Mouse (Mus musculus) midbrain, embryonic 16.5 days (tissue): Measurements from ENCODE around the gene Col4a4. TPM values are rescaled to one million over a fixed set of nuclear protein-coding genes. Genes with fewer than 3 reads are reported as not detected.

Experiments used
- ATAC-seq: fragments of 200-750 bp; cut with Nextera tagmentation; 2 replicates; pipeline ENCODE4 v1.8.0; 2017; ENCODE audit warnings: moderate TSS enrichment
- H3K27ac ChIP-seq: fragments of 300-500 bp; sonication (generic); 2 replicates; pipeline ENCODE4 v1.5.1; 2014; ENCODE audit warnings: mild to moderate bottlenecking, low read length, mixed read lengths
- H3K27me3 ChIP-seq: fragments of 300-500 bp; sonication (generic); 2 replicates; pipeline ENCODE4 v1.6.1; 2014; ENCODE audit warnings: low read depth, low read length, mixed read lengths; ENCODE audit not compliant: control insufficient read depth, insufficient read depth
- H3K36me3 ChIP-seq: fragments of 300-500 bp; sonication (generic); 2 replicates; pipeline ENCODE4 v1.6.1; 2014; ENCODE audit warnings: mild to moderate bottlenecking, low read length, moderate library complexity, mixed read lengths; ENCODE audit not compliant: control insufficient read depth, insufficient read depth
- H3K4me1 ChIP-seq: fragments of 300-500 bp; sonication (generic); 2 replicates; pipeline ENCODE4 v1.6.1; 2014; ENCODE audit warnings: mild to moderate bottlenecking, low read length, mixed read lengths; ENCODE audit not compliant: control insufficient read depth, insufficient read depth
- H3K4me2 ChIP-seq: fragments of 300-500 bp; sonication (generic); 2 replicates; pipeline ENCODE4 v1.6.1; 2014; ENCODE audit warnings: mild to moderate bottlenecking, low read length, mixed read lengths
- H3K4me3 ChIP-seq: fragments of 300-500 bp; sonication (generic); 2 replicates; pipeline ENCODE4 v1.5.1; 2014; ENCODE audit warnings: low read depth, mild to moderate bottlenecking, low read length, moderate library complexity, mixed read lengths
- H3K9ac ChIP-seq: fragments of 300-500 bp; sonication (generic); 2 replicates; pipeline ENCODE4 v1.6.1; 2014; ENCODE audit warnings: low read depth, low read length, mixed read lengths
- H3K9me3 ChIP-seq: fragments of 300-500 bp; sonication (generic); replicated peaks from 2 replicates; pipeline ENCODE4 v1.6.1; 2014; ENCODE audit warnings: mild to moderate bottlenecking, low read length, mixed read lengths; ENCODE audit not compliant: control insufficient read depth, poor library complexity, severe bottlenecking
- WGBS: fragments of 180-500 bp; shearing (Covaris S2); extraction: QIAGEN DNeasy Blood & Tissue Kit; methylation state at CpG from one replicate; pipeline ENCODE4 v1.1.7; 2014; 5-methylcytosine and 5-hydroxymethylcytosine counted together
- polyA plus RNA-seq: library from polyadenylated mRNA; unstranded; fragments of >200 nt; fragmentation: Nextera tagmentation; extraction: Ambion mirVana; gene quantifications from 2 replicates; pipeline ENCODE4 v1.2.1, GENCODE M21; 2015

Gene Col4a4
- polyA plus RNA-seq, 1 experiment from 2014 or later: 0.25 TPM

GRCm38 (mm10) chr1:82619981-82620380, 33.3 kb upstream of the Col4a4 start:
- ATAC-seq: no peak
- Histone ChIP-seq H3K9ac (no peak overlapping the region), H3K27me3 (no peaks in the 10 kb centered on the region), H3K4me2 (no peak overlapping the region), H3K27ac (no peak overlapping the region), H3K4me3 (no peak overlapping the region), H3K36me3 (no peaks in the 10 kb centered on the region), H3K9me3 (no peaks in the 10 kb centered on the region), H3K4me1 (no peaks in the 10 kb centered on the region)
- 79% methylated on average over 5 of the region's 5 CpGs for WGBS

GRCm38 (mm10) chr1:82618592-82618991, 31.9 kb upstream of the Col4a4 start:
- Histone ChIP-seq H3K27me3 (no peaks in the 10 kb centered on the region), H3K4me1 (no peaks in the 10 kb centered on the region), H3K27ac (no peak overlapping the region), H3K9ac (no peak overlapping the region), H3K4me2 (no peak overlapping the region), H3K36me3 (no peaks in the 10 kb centered on the region), H3K4me3 (no peak overlapping the region), H3K9me3 (no peaks in the 10 kb centered on the region)
- no peak for ATAC-seq
- WGBS: 80% methylated on average over 5 of the region's 5 CpGs

DNA sequence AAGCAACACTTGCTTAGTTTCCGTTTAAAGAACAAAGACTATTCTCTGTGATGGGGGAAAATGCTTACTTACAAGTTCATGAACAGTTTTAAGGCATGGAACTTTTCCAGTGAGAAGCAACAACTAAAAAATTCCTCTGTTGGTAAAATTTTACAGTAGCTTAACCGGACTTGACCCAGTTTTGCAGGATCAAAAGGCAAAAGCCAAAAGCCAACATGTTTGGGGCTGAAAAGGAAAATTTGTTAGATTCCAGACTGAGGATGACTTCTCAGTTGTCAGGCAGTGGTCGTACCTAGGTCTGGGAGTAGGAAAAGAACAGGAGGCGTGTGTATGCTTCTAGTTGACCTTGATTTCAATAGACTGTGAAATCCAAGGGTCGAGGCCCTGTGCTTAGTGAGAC, 31.4 kb upstream of the Col4a4 start:
- 78% methylated on average over 5 of the region's 5 CpGs for whole genome bisulfite sequencing
- Histone ChIP-seq H3K4me2 (no peak overlapping the region), H3K4me1 (no peaks in the 10 kb centered on the region), H3K9me3 (no peaks in the 10 kb centered on the region), H3K9ac (no peak overlapping the region), H3K27ac (no peak overlapping the region), H3K4me3 (no peak overlapping the region), H3K27me3 (no peaks in the 10 kb centered on the region), H3K36me3 (no peaks in the 10 kb centered on the region)
- ATAC-seq: no peak

- no peak overlapping the region for H3K4me2 ChIP-seq
- no peaks in the 10 kb centered on the region for H3K9me3 ChIP-seq
- no peak overlapping the region for H3K27ac ChIP-seq
- ATAC-seq: no peak
- 89% methylated on average over 9 of the region's 9 CpGs for WGBS
- no peak overlapping the region for H3K9ac ChIP-seq
- H3K4me3 ChIP-seq: no peak overlapping the region
- H3K36me3 ChIP-seq: no peaks in the 10 kb centered on the region
- no peaks in the 10 kb centered on the region for H3K27me3 ChIP-seq
- no peaks in the 10 kb centered on the region for H3K4me1 ChIP-seq
These were observed 25.5 kb upstream of the Col4a4 start for GRCm38 (mm10) chr1:82612061-82612660.

DNA sequence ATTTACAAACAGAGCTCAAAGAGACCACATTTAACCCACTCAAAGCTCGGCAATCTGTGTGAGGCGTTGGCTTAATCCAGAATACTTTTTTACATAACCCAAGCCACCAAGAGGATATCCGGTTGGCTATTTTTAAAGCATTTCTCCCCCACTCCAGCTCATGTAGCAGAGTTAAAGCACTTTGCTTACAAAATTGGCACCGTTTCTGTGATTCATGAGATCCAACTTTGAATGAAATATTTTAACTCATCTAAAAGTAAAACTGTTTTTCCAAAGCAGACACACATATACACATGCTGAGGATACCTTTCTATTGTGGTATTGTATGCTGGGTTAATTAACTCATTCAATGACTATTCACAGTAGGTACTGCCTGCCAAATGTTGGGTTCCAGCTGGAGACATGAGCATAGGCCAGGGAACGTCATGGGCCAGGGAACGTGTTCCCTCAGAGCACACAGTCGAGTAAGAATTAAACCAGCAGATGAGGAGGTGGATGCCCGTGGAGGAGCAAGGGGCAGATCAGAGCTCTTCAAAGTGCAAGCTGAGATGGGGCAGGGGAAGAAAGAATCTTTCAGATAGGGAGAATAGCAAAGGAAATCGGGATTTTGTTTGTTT, 22.1 kb upstream of the Col4a4 start:
- Histone ChIP-seq H3K36me3 (no peaks in the 10 kb centered on the region), H3K9me3 (no peaks in the 10 kb centered on the region), H3K9ac (no peak overlapping the region), H3K4me2 (no peak overlapping the region), H3K27ac (no peak overlapping the region), H3K4me1 (no peaks in the 10 kb centered on the region), H3K4me3 (no peak overlapping the region), H3K27me3 (no peaks in the 10 kb centered on the region)
- no peak for ATAC-seq
- WGBS: 72% methylated on average over 9 of the region's 9 CpGs

DNA sequence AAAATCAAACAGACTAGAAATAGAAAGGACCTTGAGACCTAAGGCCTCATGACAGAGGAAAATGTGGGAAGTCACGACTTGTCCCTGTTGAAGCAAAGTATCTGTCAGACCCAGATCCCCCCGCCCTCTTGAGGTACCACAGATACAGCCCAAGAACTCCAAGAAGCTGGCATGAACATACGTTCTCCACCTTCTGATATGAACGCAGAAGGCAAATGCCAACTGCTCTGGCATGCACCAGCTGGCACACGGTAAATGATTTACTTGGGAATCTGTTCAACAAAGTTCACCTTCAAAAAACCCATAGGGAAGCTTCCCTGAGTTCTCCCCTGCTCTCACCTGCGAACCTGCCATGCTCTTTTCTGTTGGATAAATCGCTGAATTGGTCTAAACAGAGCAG, 19.2 kb upstream of the Col4a4 start:
- H3K4me1 ChIP-seq: no peaks in the 10 kb centered on the region
- no peak for ATAC-seq
- no peaks in the 10 kb centered on the region for H3K36me3 ChIP-seq
- WGBS: 84% methylated on average over 7 of the region's 7 CpGs
- no peak overlapping the region for H3K4me3 ChIP-seq
- H3K9ac ChIP-seq: no peak overlapping the region
- H3K27me3 ChIP-seq: no peaks in the 10 kb centered on the region
- H3K27ac ChIP-seq: no peak overlapping the region
- H3K4me2 ChIP-seq: no peak overlapping the region
- H3K9me3 ChIP-seq: no peaks in the 10 kb centered on the region

GRCm38 (mm10) chr1:82605347-82605746, 18.7 kb upstream of the Col4a4 start:
- ATAC-seq: no peak
- no peaks in the 10 kb centered on the region for H3K36me3 ChIP-seq
- H3K27me3 ChIP-seq: no peaks in the 10 kb centered on the region
- no peak overlapping the region for H3K9ac ChIP-seq
- no peak overlapping the region for H3K4me2 ChIP-seq
- H3K4me1 ChIP-seq: no peaks in the 10 kb centered on the region
- no peak overlapping the region for H3K27ac ChIP-seq
- 84% methylated on average over 7 of the region's 7 CpGs for WGBS
- H3K4me3 ChIP-seq: no peak overlapping the region
- no peaks in the 10 kb centered on the region for H3K9me3 ChIP-seq

DNA sequence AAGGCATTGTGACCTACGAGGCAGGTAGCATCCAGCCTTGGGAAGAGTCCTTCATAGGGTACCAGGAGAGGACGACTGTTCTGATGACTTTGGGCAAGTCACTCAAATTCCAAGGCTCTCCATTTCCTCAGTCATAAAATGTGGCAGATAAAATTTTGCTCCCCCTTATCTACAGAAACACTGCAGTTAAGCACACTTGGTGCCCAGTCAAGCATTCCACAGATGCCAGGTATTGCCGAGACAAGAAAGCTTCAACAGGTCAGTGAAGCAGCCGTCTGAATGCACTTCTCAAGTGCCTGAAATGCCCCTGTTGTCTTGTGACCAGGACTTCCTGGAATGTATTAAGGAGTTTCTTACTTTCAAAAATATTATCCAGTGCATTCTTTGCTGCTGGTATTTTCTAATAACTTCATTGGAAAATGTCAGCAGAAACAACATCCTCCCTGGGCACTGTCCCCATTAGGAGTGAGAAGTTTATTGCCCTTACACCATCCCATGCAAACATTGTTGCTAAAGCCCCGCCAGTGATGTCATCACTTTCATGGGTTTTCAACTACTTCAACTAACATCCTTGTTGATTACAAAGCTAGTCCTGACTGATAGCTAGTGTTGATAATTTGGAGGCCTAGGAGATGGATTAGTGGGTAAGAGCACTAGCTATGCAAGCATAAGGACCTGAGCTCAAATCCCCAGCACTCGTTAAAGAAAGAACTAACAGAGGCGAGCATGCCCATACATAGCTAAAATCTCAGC, 16.7 kb upstream of the Col4a4 start:
- WGBS: 69% methylated on average over 7 of the region's 7 CpGs
- Histone ChIP-seq H3K4me3 (no peak overlapping the region), H3K9me3 (no peaks in the 10 kb centered on the region), H3K27ac (no peak overlapping the region), H3K4me1 (no peaks in the 10 kb centered on the region), H3K27me3 (no peaks in the 10 kb centered on the region), H3K36me3 (no peaks in the 10 kb centered on the region), H3K9ac (no peak overlapping the region), H3K4me2 (no peak overlapping the region)
- no peak for ATAC-seq

GRCm38 (mm10) chr1:82596864-82597596, 10.4 kb upstream of the Col4a4 start:
- Histone ChIP-seq H3K4me3 (no peak overlapping the region), H3K9me3 (no peaks in the 10 kb centered on the region), H3K4me2 (no peak overlapping the region), H3K27ac (no peak overlapping the region), H3K36me3 (no peaks in the 10 kb centered on the region), H3K4me1 (no peaks in the 10 kb centered on the region), H3K27me3 (no peaks in the 10 kb centered on the region), H3K9ac (no peak overlapping the region)
- no peak for ATAC-seq
- 75% methylated on average over 6 of the region's 6 CpGs for WGBS
